Mouse (Mus musculus): ENCODE data around the gene Mrpl20. TPM values are rescaled to one million over a fixed set of nuclear protein-coding genes. Genes with fewer than 3 reads are reported as not detected.
A peak's percentile ranks its signal among the peaks of the same experiment; 100 is the strongest.

The Mrpl20 gene
- total RNA-seq, 2 experiments from 2014 or later: 149 to 168 TPM

- peak; percentile 54 for DNase-seq
These were observed 29.2 kb downstream of the Mrpl20 start for GRCm38 (mm10) chr4:155831831-155832230.

- no peak for DNase-seq
These were observed 29.6 kb downstream of the Mrpl20 start for GRCm38 (mm10) chr4:155832321-155832720.

GRCm38 (mm10) chr4:155833234-155833633 is 30.6 kb downstream of the Mrpl20 start:
- DNase-seq: no peak

GRCm38 (mm10) chr4:155833836-155834235 is 31.2 kb downstream of the Mrpl20 start:
- DNase-seq: peak; percentile 89

GRCm38 (mm10) chr4:155837404-155838010 is 34.8 kb downstream of the Mrpl20 start:
- no peak for DNase-seq

- no peak for DNase-seq
These were observed 35.8 kb downstream of the Mrpl20 start for GRCm38 (mm10) chr4:155838187-155839153.

- peak; percentile 86 for DNase-seq
These were observed 36.8 kb downstream of the Mrpl20 start, which contains the start of gene Mxra8 for GRCm38 (mm10) chr4:155839483-155839910. Mxra8 (plus strand) TSS chr4:155839680.

- no peak for DNase-seq
These were observed 37.7 kb downstream of the Mrpl20 start for GRCm38 (mm10) chr4:155840076-155841002.

GRCm38 (mm10) chr4:155841003-155841454 is 38.4 kb downstream of the Mrpl20 start:
- DNase-seq: peak; percentile 75

GRCm38 (mm10) chr4:155841651-155842270 is 39.1 kb downstream of the Mrpl20 start:
- no peak for DNase-seq

- no peak for DNase-seq
These were observed 40.6 kb downstream of the Mrpl20 start for GRCm38 (mm10) chr4:155843231-155843630.

GRCm38 (mm10) chr4:155846871-155847578 is 44.3 kb downstream of the Mrpl20 start, which contains the start of gene Dvl1:
Dvl1 (plus strand) TSS chr4:155847402.
- peak; percentile 99 for DNase-seq

- peak; percentile 53 for DNase-seq
These were observed 45.1 kb downstream of the Mrpl20 start for GRCm38 (mm10) chr4:155847591-155848352.

- DNase-seq: no peak
These were observed 45.9 kb downstream of the Mrpl20 start for GRCm38 (mm10) chr4:155848434-155849095.

GRCm38 (mm10) chr4:155849391-155849790 is 46.7 kb downstream of the Mrpl20 start:
- DNase-seq: no peak

- DNase-seq: no peak
These were observed 47.2 kb downstream of the Mrpl20 start for GRCm38 (mm10) chr4:155849792-155850451.

- no peak for DNase-seq
These were observed 48.7 kb downstream of the Mrpl20 start for GRCm38 (mm10) chr4:155851368-155851767.

- DNase-seq: no peak
These were observed 49.3 kb downstream of the Mrpl20 start for GRCm38 (mm10) chr4:155851951-155852411.

- DNase-seq: no peak
These were observed 50.7 kb downstream of the Mrpl20 start for GRCm38 (mm10) chr4:155853421-155853820.
